Mouse (Mus musculus) megakaryocyte, embryonic 14.5 days (primary cell): ENCODE results near the gene Gucd1. TPM values are rescaled to one million over a fixed set of nuclear protein-coding genes. Genes with fewer than 3 reads are reported as not detected.
"Not testable (repeated sequence)": the region's sequence is repeated elsewhere in the genome, so short reads cannot be mapped to it uniquely, and the experiment has no call there.

ENCODE experiments used
- H3K27me3 ChIP-seq: replicated peaks from 2 replicates; pipeline ENCODE3; 2012; ENCODE audit warnings: inconsistent platforms
- H3K36me3 ChIP-seq: replicated peaks from 2 replicates; pipeline ENCODE3; 2012; ENCODE audit warnings: low read length, inconsistent platforms, mixed read lengths
- H3K4me1 ChIP-seq: 2 replicates; pipeline ENCODE4 v1.6.1; 2012; ENCODE audit warnings: inconsistent platforms
- H3K4me3 ChIP-seq: replicated peaks from 2 replicates; pipeline ENCODE3; 2012; ENCODE audit warnings: moderate library complexity, mild to moderate bottlenecking, inconsistent platforms
- H3K9me3 ChIP-seq: 2 replicates; pipeline ENCODE4 v1.6.1; 2012; ENCODE audit warnings: inconsistent platforms
- FLI1 ChIP-seq: IDR thresholded peaks from 2 replicates; pipeline ENCODE4 v1.6.1; 2012; ENCODE audit warnings: low read length, inconsistent platforms, mixed read lengths
- GATA1 ChIP-seq: IDR thresholded peaks from 3 replicates; pipeline ENCODE4 v1.6.1; 2012; ENCODE audit warnings: mixed read lengths, low read length, inconsistent platforms, borderline replicate concordance
- polyA plus RNA-seq: library from polyadenylated mRNA; stranded (reverse); fragments of >175 nt; gene quantifications from 2 replicates; pipeline ENCODE4 v1.2.3, GENCODE M21; 2012; ENCODE audit warnings: low replicate concordance; ENCODE audit not compliant: insufficient read depth

The Gucd1 gene
- polyA plus RNA-seq, 1 experiment, result 19.1 TPM

GRCm38 (mm10) chr10:75505130-75505495 lies 12.7 kb downstream of the Gucd1 start:
- H3K4me1 ChIP-seq, result peaks cover 66% of the 10 kb centered on the region
- H3K27me3 ChIP-seq, result no peaks in the 10 kb centered on the region
- no peaks in the 10 kb centered on the region for H3K9me3 ChIP-seq

GRCm38 (mm10) chr10:75504234-75505129 lies 13.3 kb downstream of the Gucd1 start:
- Histone ChIP-seq H3K27me3 (no peaks in the 10 kb centered on the region), H3K36me3 (peaks cover 68% of the 10 kb centered on the region), H3K9me3 (no peaks in the 10 kb centered on the region), H3K4me3 (peak overlapping the region; percentile 69), H3K4me1 (peaks cover 66% of the 10 kb centered on the region)
- TF ChIP-seq FLI1 (no peak), GATA1 (no peak)

More at GRCm38 (mm10) chr10:75505130-75505495, 12.7 kb downstream of the Gucd1 start:
- TF ChIP-seq GATA1, result no peak
- no peak for TF ChIP-seq FLI1
- H3K36me3 ChIP-seq, result peaks cover 74% of the 10 kb centered on the region
- H3K4me3 ChIP-seq, result peak overlapping the region; percentile 47

- peaks cover 60% of the 10 kb centered on the region for H3K36me3 ChIP-seq
- TF ChIP-seq GATA1 (no peak), FLI1 (no peak)
- peaks cover 72% of the 10 kb centered on the region for H3K4me1 ChIP-seq
- H3K4me3 ChIP-seq, result no peak overlapping the region
- no peaks in the 10 kb centered on the region for H3K9me3 ChIP-seq
- no peaks in the 10 kb centered on the region for H3K27me3 ChIP-seq
Measured at GRCm38 (mm10) chr10:75503692-75504091, 14.1 kb downstream of the Gucd1 start.

GRCm38 (mm10) chr10:75501641-75502040 lies 16.1 kb downstream of the Gucd1 start:
- peaks cover 42% of the 10 kb centered on the region for H3K36me3 ChIP-seq
- no peaks in the 10 kb centered on the region for H3K9me3 ChIP-seq
- H3K27me3 ChIP-seq, result no peaks in the 10 kb centered on the region
- peaks cover 71% of the 10 kb centered on the region for H3K4me1 ChIP-seq
- TF ChIP-seq FLI1, result no peak
- no peak for TF ChIP-seq GATA1
- H3K4me3 ChIP-seq, result no peak overlapping the region

- Histone ChIP-seq H3K36me3 (peaks cover 35% of the 10 kb centered on the region), H3K4me3 (no peak overlapping the region), H3K27me3 (no peaks in the 10 kb centered on the region), H3K9me3 (no peaks in the 10 kb centered on the region), H3K4me1 (peaks cover 66% of the 10 kb centered on the region)
- TF ChIP-seq FLI1 (no peak), GATA1 (no peak; the same call in 2 of the 3 replicates)
Measured at GRCm38 (mm10) chr10:75500345-75500744, 17.4 kb downstream of the Gucd1 start.

GRCm38 (mm10) chr10:75499791-75500190 lies 18.0 kb downstream of the Gucd1 start:
- Histone ChIP-seq H3K27me3 (no peaks in the 10 kb centered on the region), H3K9me3 (no peaks in the 10 kb centered on the region), H3K4me3 (no peak overlapping the region), H3K36me3 (peaks cover 35% of the 10 kb centered on the region), H3K4me1 (peaks cover 66% of the 10 kb centered on the region)
- TF ChIP-seq FLI1, result no peak
- TF ChIP-seq GATA1, result no peak

- H3K9me3 ChIP-seq, H3K27me3 ChIP-seq, H3K4me3 ChIP-seq: not testable (repeated sequence)
- H3K4me1 ChIP-seq, result peaks cover 66% of the 10 kb centered on the region
- H3K36me3 ChIP-seq, result peaks cover 33% of the 10 kb centered on the region
Measured at GRCm38 (mm10) chr10:75499214-75499613, 18.6 kb downstream of the Gucd1 start.

GRCm38 (mm10) chr10:75495921-75496320 lies 21.9 kb downstream of the Gucd1 start:
- H3K4me1 ChIP-seq, result peaks cover 87% of the 10 kb centered on the region
- H3K27me3 ChIP-seq, result no peaks in the 10 kb centered on the region
- no peaks in the 10 kb centered on the region for H3K9me3 ChIP-seq
- peaks cover 10% of the 10 kb centered on the region for H3K36me3 ChIP-seq
- TF ChIP-seq GATA1 (no peak), FLI1 (no peak)
- no peak overlapping the region for H3K4me3 ChIP-seq

- Histone ChIP-seq H3K4me1 (peaks cover 88% of the 10 kb centered on the region), H3K36me3 (peaks cover 5% of the 10 kb centered on the region), H3K9me3 (no peaks in the 10 kb centered on the region), H3K4me3 (peak overlapping the region; percentile 38), H3K27me3 (no peaks in the 10 kb centered on the region)
- no peak for TF ChIP-seq FLI1
- no peak for TF ChIP-seq GATA1
Measured at GRCm38 (mm10) chr10:75495304-75495703, 22.5 kb downstream of the Gucd1 start.

- Histone ChIP-seq H3K4me1 (peaks cover 74% of the 10 kb centered on the region), H3K36me3 (peaks cover 2% of the 10 kb centered on the region), H3K9me3 (no peaks in the 10 kb centered on the region), H3K27me3 (no peaks in the 10 kb centered on the region), H3K4me3 (no peak overlapping the region)
- no peak for TF ChIP-seq FLI1
- TF ChIP-seq GATA1, result no peak
Measured at GRCm38 (mm10) chr10:75491936-75492262, 25.9 kb downstream of the Gucd1 start.
